Mouse (Mus musculus) kidney, embryonic 14.5 days (tissue): ENCODE data around the gene Tlcd2. TPM values are rescaled to one million over a fixed set of nuclear protein-coding genes. Genes with fewer than 3 reads are reported as not detected.

Experiments used
- ATAC-seq: fragments of 200-750 bp; cut with Nextera tagmentation; 2 replicates; pipeline ENCODE4 v1.8.0; 2017; ENCODE audit warnings: moderate number of reproducible peaks, mild to moderate bottlenecking, moderate TSS enrichment, moderate library complexity; ENCODE audit not compliant: low FRiP score, low TSS enrichment
- H3K27ac ChIP-seq: fragments of 300-500 bp; sonication (generic); 2 replicates; pipeline ENCODE4 v1.5.1; 2014; ENCODE audit warnings: low read depth, mild to moderate bottlenecking, low read length, moderate library complexity, mixed read lengths
- H3K27me3 ChIP-seq: fragments of 300-500 bp; sonication (generic); 2 replicates; pipeline ENCODE4 v1.6.1; 2014; ENCODE audit warnings: mild to moderate bottlenecking, low read length; ENCODE audit not compliant: control insufficient read depth, insufficient read depth
- H3K36me3 ChIP-seq: fragments of 300-500 bp; sonication (generic); 2 replicates; pipeline ENCODE4 v1.6.1; 2014; ENCODE audit warnings: low read length, mixed read lengths; ENCODE audit not compliant: control insufficient read depth, insufficient read depth
- H3K4me1 ChIP-seq: fragments of 300-500 bp; sonication (generic); 2 replicates; pipeline ENCODE4 v1.6.1; 2014; ENCODE audit warnings: low read length, mixed read lengths; ENCODE audit not compliant: control insufficient read depth, insufficient read depth
- H3K4me2 ChIP-seq: fragments of 300-500 bp; sonication (generic); replicated peaks from 2 replicates; pipeline ENCODE4 v1.6.1; 2014; ENCODE audit warnings: low read depth, mild to moderate bottlenecking, low read length
- H3K4me3 ChIP-seq: fragments of 300-500 bp; sonication (generic); 2 replicates; pipeline ENCODE4 v1.5.1; 2014; ENCODE audit warnings: mild to moderate bottlenecking, low read length
- H3K9ac ChIP-seq: fragments of 300-500 bp; sonication (generic); 2 replicates; pipeline ENCODE4 v1.6.1; 2014; ENCODE audit warnings: low read depth, mild to moderate bottlenecking, low read length, moderate library complexity
- H3K9me3 ChIP-seq: fragments of 300-500 bp; sonication (generic); 2 replicates; pipeline ENCODE4 v1.6.1; 2016; ENCODE audit warnings: low read length; ENCODE audit not compliant: control insufficient read depth
- WGBS: fragments of 180-500 bp; shearing (Covaris S2); extraction: QIAGEN DNeasy Blood & Tissue Kit; methylation state at CpG from one replicate; pipeline ENCODE4 v1.1.7; 2014; 5-methylcytosine and 5-hydroxymethylcytosine counted together
- polyA plus RNA-seq: library from polyadenylated mRNA; unstranded; fragments of >200 nt; fragmentation: Nextera tagmentation; extraction: Ambion mirVana; gene quantifications from 2 replicates; pipeline ENCODE4 v1.2.1, GENCODE M21; 2014

Gene Tlcd2
- polyA plus RNA-seq, 1 experiment from 2014 or later = 20.7 TPM

- ATAC-seq = peak; percentile 48
- Histone ChIP-seq H3K36me3 (peaks cover 3% of the 10 kb centered on the region; the same call in 1 of the 2 replicates), H3K9ac (peak overlapping the region; percentile 65)
Observed at GRCm38 (mm10) chr11:75460103-75460843, 1.2 kb upstream of the Tlcd2 start.

GRCm38 (mm10) chr11:75461743-75462252 is 283 bp downstream of the Tlcd2 start:
- Histone ChIP-seq H3K27me3 (no peaks in the 10 kb centered on the region), H3K27ac (peak overlapping the region; percentile 67), H3K9me3 (peaks cover 3% of the 10 kb centered on the region; the same call in 1 of the 2 replicates), H3K4me1 (peaks cover 22% of the 10 kb centered on the region), H3K9ac (peak overlapping the region; percentile 61), H3K4me2 (peak overlapping the region; percentile 97), H3K4me3 (peak overlapping the region; percentile 69), H3K36me3 (peaks cover 10% of the 10 kb centered on the region; the same call in 1 of the 2 replicates)
- WGBS = under 1% methylated on average over 29 of the region's 30 CpGs
- peak; percentile 18 for ATAC-seq

More at GRCm38 (mm10) chr11:75460103-75460843, 1.2 kb upstream of the Tlcd2 start:
- peak overlapping the region; percentile 98 for H3K27ac ChIP-seq
- no peaks in the 10 kb centered on the region for H3K9me3 ChIP-seq
- peak overlapping the region; percentile 69 for H3K4me3 ChIP-seq
- no peaks in the 10 kb centered on the region for H3K27me3 ChIP-seq
- 2% methylated on average over 19 of the region's 19 CpGs for WGBS
- H3K4me1 ChIP-seq = peaks cover 22% of the 10 kb centered on the region
- H3K4me2 ChIP-seq = peak overlapping the region; percentile 89

- Histone ChIP-seq H3K4me3 (peak overlapping the region; percentile 69), H3K27me3 (no peaks in the 10 kb centered on the region), H3K9me3 (peaks cover 3% of the 10 kb centered on the region; the same call in 1 of the 2 replicates), H3K9ac (peak overlapping the region; percentile 61), H3K36me3 (peaks cover 10% of the 10 kb centered on the region; the same call in 1 of the 2 replicates), H3K27ac (peak overlapping the region; percentile 67), H3K4me1 (peaks cover 24% of the 10 kb centered on the region), H3K4me2 (peak overlapping the region; percentile 97)
- peak; percentile 8; the same call in 1 of the 2 replicates for ATAC-seq
- 4% methylated on average over 14 of the region's 16 CpGs for WGBS
Observed at GRCm38 (mm10) chr11:75462253-75462783, 803 bp downstream of the Tlcd2 start.

- 3% methylated on average over 9 of the region's 9 CpGs for WGBS
- Histone ChIP-seq H3K36me3 (peaks cover 10% of the 10 kb centered on the region; the same call in 1 of the 2 replicates), H3K4me3 (peak overlapping the region; percentile 69), H3K9ac (peak overlapping the region; percentile 61; the same call in 1 of the 2 replicates), H3K9me3 (peaks cover 3% of the 10 kb centered on the region; the same call in 1 of the 2 replicates), H3K4me2 (peak overlapping the region; percentile 97), H3K4me1 (peaks cover 27% of the 10 kb centered on the region), H3K27me3 (no peaks in the 10 kb centered on the region), H3K27ac (peak overlapping the region; percentile 67)
- ATAC-seq = peak; percentile 37; the same call in 1 of the 2 replicates
Observed at GRCm38 (mm10) chr11:75462865-75463336, 1.4 kb downstream of the Tlcd2 start.

GRCm38 (mm10) chr11:75463624-75464023 is 2.1 kb downstream of the Tlcd2 start:
- no peak for ATAC-seq
- WGBS = 36% methylated on average over 4 of the region's 4 CpGs
- H3K36me3 ChIP-seq = peaks cover 10% of the 10 kb centered on the region; the same call in 1 of the 2 replicates
- H3K27ac ChIP-seq = peak overlapping the region; percentile 67; the same call in 1 of the 2 replicates
- peaks cover 27% of the 10 kb centered on the region for H3K4me1 ChIP-seq
- H3K4me2 ChIP-seq = peak overlapping the region; percentile 97
- no peak overlapping the region; the same call in 1 of the 2 replicates for H3K9ac ChIP-seq
- peaks cover 3% of the 10 kb centered on the region; the same call in 1 of the 2 replicates for H3K9me3 ChIP-seq
- H3K4me3 ChIP-seq = no peak overlapping the region; the same call in 1 of the 2 replicates
- no peaks in the 10 kb centered on the region for H3K27me3 ChIP-seq

GRCm38 (mm10) chr11:75464417-75464816 is 2.9 kb downstream of the Tlcd2 start:
- ATAC-seq = no peak

GRCm38 (mm10) chr11:75465051-75465450 is 3.5 kb downstream of the Tlcd2 start:
- WGBS = 82% methylated on average over 6 of the region's 6 CpGs
- Histone ChIP-seq H3K4me1 (peaks cover 22% of the 10 kb centered on the region), H3K27me3 (no peaks in the 10 kb centered on the region), H3K4me3 (no peak overlapping the region), H3K36me3 (peaks cover 10% of the 10 kb centered on the region; the same call in 1 of the 2 replicates), H3K9me3 (peaks cover 3% of the 10 kb centered on the region; the same call in 1 of the 2 replicates), H3K27ac (no peak overlapping the region), H3K9ac (no peak overlapping the region), H3K4me2 (no peak overlapping the region)
- no peak for ATAC-seq

More at GRCm38 (mm10) chr11:75464417-75464816, 2.9 kb downstream of the Tlcd2 start:
- H3K4me3 ChIP-seq = no peak overlapping the region
- no peak overlapping the region for H3K27ac ChIP-seq
- H3K4me1 ChIP-seq = peaks cover 27% of the 10 kb centered on the region
- H3K9ac ChIP-seq = no peak overlapping the region
- H3K4me2 ChIP-seq = no peak overlapping the region
- peaks cover 3% of the 10 kb centered on the region; the same call in 1 of the 2 replicates for H3K9me3 ChIP-seq
- H3K27me3 ChIP-seq = no peaks in the 10 kb centered on the region
- H3K36me3 ChIP-seq = peaks cover 10% of the 10 kb centered on the region; the same call in 1 of the 2 replicates
- 90% methylated on average over 6 of the region's 6 CpGs for WGBS

- Histone ChIP-seq H3K4me3 (no peak overlapping the region), H3K4me1 (peaks cover 22% of the 10 kb centered on the region), H3K36me3 (peaks cover 10% of the 10 kb centered on the region; the same call in 1 of the 2 replicates), H3K9me3 (peaks cover 3% of the 10 kb centered on the region; the same call in 1 of the 2 replicates), H3K4me2 (no peak overlapping the region), H3K9ac (no peak overlapping the region), H3K27ac (no peak overlapping the region), H3K27me3 (no peaks in the 10 kb centered on the region)
- 98% methylated on average over 4 of the region's 4 CpGs for WGBS
- no peak for ATAC-seq
Observed at GRCm38 (mm10) chr11:75466731-75467505, 5.4 kb downstream of the Tlcd2 start.
